Mouse (Mus musculus) frontal cortex, postnatal 36 days (tissue): ENCODE measurements around the gene Iglon5.

Experiments
- DNase-seq, 2 experiments: peaks; one replicate each; pipeline ENCODE4 v3.0.0; 2022; ENCODE audit warnings: low spot score in 2 of 2

Iglon5 gene

DNA sequence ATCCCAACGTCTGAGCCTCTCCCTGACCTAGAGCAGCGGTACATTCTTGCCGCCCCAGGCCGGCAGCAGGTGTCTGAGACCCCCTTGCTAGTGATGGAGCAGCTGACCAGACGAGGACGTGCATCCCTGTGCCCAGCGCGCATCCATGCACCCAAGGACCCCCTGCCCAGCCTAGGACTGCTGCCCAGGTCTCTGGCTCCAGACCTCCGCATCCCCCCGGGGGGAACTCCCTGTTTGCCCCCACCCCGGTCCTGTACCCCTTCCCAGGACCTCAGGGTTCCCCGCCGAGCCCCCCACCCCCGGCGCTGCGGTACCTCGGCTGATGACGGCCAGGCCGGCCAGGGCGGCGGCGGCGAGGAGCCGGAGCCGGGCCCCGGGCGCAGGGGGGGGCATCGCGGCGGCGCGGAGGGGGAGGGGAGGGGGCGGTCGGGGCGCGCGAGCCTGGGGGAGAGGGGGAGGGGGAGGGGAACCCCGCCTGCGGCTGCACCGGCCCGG lies at the start of gene Iglon5:
TSS of gene Iglon5 (minus strand) at position 445 of the 495 bp plus-strand sequence.
- no peak for DNase-seq

DNA sequence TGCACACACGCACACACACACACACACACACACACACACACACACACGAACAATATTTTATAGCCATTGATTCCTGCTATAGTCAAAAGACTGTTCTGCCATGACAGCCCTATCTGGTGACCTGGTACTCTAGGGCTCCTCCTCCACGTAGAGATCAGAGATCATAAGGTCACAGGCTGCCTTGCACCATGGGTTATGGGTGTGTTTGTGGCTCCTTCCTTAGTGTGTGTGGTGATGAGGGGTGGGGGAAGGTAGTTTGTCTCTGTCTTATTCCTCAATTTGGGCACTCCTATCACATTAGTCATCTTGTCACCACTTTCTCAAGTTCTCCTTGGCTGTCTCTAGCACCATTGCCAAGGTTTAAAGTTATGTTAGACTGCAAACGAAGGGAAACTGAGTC lies 48.6 kb upstream of the Iglon5 start:
- no peak for DNase-seq

DNA sequence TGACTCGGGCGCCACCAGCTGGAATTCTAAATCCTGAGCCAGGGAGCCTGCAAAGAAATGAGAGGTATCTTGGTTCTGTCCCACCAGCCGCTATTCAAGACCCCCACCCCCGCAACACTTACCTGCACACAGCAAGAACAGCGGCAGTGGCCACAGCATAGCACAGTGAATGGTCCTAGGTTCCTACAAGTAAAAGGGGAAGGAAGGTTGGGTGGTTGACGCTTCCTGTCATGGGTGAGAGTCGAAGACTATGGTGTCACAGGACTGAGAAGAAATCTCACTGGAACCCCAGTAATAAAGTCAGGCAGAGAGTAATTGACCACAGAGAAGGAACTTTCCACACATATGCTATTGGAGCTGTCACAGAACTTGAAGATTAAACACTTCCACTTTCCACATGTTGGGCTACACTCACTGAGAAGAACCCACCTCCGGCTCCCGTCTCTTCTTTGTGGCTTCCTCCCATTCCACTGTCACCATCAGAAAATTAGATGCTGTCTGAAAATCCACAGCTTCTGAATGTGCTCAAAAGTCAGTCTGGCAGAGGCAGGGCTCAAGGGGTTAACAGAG lies 43.1 kb upstream of the Iglon5 start:
- DNase-seq, result no peak

DNA sequence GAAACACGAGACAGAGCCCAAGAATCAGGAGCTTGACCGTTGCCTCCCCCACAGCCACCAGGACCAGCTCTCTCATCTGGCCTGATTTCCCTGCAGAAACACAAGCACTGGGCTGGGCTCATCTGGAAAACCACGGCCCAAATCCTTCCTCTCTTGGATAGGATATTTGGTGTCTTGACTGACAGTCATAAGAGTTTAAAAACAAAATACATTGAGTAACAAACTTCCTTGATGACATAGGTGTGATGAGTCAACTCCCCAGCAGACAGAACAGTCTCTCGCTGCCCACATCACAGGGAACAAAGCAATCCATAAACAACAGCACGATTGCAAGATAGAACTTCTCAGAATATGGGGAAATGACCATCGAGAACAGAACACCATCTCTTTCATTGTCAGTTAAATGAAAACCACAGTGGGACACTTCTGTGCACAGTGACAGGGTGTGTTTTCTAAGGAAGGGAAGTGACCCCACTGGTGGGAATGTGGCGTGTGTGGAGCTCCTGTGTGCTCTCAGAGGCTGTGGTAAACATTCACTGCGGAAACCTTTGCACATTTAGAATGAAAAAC lies 40.4 kb upstream of the Iglon5 start:
- DNase-seq, result no peak

DNA sequence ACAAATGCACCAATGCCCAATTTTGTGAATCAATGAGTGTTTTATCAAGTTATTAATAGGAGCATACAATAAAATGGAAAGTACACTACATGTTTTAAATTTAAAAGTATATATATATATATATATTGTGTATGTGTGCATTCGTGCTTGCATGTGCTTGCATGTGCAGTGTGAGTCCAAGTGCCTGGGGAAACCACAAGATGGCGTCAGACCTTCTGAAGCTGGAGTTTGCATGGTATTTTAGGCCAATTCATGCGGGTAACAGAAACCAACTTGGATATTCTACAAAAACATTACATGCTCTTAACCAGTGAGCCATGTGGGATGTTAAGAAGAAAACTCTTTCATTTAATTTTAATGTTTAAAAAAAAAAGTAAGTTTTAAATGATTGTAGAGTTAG lies 35.4 kb upstream of the Iglon5 start:
- no peak for DNase-seq

DNA sequence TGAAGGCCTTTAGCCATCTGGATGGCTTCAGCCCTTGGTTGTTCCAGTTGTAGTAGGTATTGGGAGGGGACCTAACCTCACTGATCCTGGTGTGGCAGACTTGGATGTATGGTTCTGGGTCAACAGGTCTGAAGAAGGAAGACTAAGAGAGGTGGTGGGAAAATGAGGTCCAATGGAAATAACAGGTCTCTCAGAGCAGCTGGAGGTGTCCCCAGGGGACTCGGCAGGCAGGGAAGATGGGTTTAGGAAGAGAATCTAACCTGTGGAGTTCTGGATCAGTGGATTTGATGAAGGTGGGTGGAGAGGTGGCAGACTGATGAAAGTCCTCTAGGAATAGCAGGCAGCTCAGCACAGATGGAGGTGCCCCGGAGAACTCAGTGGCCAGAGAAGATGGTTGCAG lies 32.9 kb upstream of the Iglon5 start:
- DNase-seq, result no peak

DNA sequence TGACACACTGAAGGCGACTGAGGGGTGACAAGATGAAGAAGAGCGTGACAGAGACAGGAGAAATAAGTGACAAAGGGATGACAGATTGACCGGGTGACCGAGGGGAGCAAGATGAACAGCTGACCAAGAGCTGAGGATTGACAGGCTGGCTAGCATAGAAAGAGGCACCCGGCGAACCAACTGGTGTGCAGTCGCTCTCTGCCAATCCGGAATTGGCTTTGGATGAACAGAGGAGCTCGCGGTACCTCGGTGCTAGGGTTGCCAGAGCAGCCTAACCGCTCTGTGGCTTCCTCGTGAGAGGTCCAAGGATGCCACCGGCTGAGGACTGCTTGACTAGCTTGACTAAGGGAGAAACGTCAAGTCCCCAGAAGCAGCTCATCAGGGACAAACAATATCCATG lies 28.5 kb upstream of the Iglon5 start:
- no peak for DNase-seq

DNA sequence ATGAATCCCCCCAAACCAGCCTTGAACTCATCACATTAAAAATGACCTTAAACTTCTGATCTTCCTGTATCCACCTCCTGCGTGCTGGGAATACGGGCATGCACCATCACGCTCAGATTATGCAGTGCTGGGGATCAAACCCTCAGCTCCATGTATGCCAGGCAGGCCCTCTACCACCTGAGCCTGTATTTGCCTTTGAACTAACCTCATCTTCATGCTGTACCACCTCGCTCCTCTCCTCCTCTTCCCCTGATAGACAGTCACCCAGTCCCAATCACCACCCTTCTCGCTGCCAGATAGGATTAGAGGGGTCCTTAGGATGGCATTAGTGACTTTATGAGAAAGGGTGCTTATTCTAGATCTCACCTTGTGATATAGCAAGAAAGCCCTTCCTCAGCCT lies 25.2 kb upstream of the Iglon5 start:
- no peak for DNase-seq

DNA sequence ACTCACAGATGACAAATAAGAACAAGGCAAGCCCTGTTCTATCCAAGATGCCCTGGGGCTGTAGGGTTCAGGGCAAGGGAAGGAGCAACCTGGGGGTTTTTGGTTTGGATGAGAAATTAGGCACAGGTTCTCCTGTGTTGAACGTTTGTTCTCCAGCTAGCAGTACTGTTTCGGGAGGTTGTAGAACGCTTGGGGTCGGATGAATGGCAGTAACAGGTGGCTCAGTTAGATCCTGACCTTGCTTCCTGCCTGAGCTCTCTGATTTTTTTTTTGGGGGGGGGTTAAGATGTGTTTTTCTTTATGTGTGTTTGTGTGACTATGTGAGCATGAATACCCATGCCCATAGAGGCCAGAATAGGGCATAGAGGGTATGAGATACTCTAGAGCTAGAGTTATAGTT lies 22.6 kb upstream of the Iglon5 start:
- DNase-seq, result no peak

DNA sequence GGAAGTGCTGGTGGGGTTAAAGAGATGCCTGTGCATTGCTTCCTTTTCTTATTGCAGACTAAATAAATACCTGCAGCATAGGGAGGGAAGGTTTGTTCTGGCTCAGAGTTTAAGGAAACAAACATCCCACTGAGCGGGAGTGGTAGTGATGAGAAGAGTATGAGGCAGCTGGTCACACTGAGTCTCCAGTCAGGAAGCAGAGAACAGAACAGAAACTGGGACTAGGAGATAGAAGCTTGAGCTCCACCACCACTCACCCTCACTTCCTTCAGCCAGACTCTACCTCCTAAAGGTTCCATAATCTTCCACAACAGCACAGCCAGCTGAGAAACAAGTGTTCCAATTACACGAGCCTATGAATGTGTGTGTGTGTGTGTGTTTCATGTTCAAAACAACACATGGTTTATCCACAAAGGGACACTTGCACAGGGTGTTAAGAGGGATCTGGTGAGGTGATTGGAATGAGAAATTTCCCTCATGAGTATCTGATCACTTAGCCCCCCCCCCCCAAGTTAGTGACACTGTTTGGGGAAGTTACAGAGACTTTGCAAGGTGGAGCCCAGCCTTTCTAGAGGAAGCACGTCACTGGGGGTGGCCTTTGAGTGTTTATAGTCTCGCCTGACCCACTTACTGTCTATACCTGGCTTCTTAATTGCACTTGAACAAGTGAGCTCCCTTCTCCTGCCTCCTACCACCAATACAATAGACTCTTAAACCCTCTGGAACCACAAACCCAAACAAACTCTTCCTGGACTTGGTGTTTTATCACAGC lies 22.0 kb upstream of the Iglon5 start:
- no peak for DNase-seq

DNA sequence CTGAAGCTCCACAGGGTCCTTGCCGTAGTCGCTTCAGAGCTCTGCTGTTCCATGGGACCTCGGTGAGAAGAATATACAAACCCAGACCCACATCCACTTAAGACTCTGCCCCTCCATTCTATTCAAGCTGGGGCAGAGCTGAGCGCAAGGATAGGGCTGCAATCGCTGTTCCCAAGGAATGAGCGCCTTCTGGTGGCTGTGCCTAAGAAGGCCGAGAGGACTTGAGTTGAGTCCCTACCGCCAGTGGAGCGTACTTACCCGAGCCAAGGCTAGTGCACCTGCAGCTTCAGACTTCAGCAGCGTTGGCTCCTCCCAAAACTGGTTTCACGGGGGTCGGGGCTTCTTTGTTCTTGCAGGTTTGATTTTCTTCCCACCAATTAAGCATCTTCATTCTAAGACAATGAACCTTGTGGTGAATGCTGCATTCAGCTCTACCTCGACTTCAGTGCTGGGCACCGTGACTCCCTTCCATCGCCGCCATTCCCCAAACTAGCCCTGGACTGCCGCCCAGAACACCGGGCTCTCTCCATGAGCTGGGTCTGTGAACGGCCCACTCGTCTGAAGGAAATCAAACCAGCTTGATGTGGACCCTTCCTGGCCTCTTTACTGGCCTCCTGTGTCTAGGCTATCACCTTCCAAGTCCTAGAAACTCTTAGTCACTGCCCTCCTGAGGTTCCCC lies 5.6 kb upstream of the Iglon5 start:
- peak; percentile 60 to 74 for DNase-seq

DNA sequence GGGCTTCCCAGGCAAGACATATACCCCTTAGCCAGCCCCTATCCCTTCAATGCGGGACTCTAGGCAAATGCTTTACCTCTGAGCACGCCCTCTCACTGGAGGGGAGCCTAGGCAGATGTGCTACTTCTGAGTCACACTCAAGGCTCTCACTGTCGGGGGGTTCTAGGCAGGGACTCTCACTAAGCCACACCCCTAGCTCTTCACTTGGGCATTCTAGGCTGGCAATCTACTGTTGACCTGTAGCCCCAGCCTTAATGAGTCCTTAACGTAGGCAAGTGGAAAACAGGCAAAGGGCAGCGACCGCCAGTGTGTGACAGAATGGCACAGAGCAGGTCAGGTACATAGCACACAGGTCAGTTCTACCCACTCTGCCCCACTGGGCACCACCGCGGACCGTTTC lies 986 bp upstream of the Iglon5 start:
- no peak for DNase-seq

DNA sequence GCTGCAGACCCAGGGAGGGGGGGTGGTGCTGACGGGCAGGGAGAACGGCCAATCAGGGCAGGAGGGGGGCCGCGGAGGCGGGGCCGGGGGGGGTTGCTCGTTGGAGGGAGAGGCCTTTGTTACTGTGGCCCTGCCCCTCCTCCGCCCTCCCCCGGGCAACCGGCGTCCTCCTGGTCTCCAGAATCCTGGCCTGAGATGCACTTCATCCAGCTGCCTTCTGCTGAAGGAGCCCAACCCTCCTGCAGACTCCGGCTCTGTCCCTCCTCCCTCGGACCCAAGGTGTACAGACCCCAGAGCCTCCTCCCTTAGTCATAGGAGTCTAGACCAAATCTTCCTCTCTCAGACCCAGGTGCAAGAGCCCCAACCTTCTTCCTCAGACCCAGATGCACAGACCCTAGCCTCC lies 308 bp upstream of the Iglon5 start:
- peak; percentile 74 to 78 for DNase-seq

DNA sequence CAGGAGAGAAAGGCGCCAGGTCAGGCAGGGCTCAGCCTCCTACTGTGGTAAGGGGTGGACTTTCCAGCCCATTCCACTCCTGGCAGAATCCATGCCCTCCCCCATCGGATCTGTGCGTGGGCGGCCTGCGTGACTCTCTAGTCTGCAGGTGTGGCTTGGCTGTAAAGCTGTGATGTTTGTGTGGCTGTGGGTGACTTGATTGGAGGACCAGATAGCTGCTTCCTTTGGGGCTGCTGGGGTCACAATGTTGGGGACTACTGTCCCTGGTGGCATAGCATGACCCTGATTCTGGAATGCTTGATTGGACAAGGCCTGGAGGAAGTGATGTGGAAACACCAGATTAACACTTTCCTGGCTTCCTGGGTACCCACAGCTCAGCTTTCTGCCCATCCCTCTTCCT lies 1.2 kb downstream of the Iglon5 start:
- peak; percentile 53 to 55 for DNase-seq

DNA sequence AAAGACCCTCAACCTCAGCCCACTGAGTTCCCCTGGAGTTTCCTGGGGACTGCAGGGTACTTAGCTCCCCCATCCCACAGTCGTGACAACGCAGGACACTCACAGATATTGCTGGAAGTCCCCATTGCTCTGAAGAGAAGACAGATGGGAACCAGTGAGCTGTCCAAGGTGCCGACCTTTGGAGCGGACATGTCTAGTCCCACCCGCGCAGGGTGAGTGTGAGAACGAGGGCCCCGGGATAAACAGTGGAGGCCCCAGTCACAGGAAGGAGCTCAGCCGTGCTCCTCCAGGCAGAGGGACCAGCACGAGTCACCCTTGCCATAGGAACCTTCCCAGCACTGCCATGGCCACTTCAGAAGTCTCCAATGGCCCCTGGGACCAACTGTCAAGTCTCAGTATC lies 6.6 kb downstream of the Iglon5 start:
- DNase-seq, result no peak

DNA sequence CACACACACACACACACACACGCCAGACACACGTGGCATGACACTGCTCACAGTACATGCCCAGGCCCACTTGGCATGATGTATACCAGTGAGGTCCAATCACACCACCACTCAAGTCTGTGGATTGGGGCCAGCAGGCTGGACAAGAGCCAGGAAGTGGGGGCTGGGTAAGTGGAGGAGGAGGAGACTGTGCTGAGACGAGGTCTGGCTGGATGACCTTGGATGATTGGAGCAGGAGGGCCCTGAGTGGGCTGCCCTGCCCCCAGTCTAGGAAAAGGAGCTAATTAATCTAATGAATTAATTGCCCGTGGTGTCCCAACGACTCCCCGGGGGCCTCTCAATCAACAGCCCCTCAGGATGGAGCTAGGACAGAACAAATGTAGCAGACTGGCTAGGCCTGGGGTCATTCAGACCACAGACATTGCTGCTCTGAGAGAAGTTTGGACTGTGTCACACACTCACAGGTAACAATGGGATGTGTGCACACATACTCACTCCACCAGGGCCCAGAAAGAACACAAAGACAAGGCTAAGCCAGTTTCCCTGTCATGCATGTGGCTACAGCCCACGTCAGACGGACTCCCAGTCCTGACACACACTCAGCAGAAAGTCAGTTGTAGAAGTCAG lies 7.7 kb downstream of the Iglon5 start:
- no peak for DNase-seq

DNA sequence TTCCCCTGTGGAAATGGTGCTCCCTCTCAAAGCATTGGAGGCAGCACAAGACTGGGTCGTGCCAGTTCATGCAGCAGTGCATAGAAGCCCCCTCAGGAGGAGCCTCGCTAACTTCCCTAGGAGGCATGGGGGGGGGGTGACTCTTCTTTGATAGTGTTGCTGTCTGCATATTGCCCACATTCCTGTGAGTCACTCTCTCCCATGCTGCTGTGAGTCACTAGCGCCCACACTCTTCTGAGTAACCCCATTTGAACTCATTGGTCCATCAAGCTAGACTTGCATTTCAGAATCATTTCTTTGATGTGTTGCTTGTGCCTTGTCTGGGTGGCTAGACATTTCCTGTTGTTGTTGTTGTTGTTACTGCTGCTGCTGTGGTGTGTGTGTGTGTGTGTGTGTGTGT lies 8.7 kb downstream of the Iglon5 start:
- DNase-seq, result peak; percentile 60 to 82

DNA sequence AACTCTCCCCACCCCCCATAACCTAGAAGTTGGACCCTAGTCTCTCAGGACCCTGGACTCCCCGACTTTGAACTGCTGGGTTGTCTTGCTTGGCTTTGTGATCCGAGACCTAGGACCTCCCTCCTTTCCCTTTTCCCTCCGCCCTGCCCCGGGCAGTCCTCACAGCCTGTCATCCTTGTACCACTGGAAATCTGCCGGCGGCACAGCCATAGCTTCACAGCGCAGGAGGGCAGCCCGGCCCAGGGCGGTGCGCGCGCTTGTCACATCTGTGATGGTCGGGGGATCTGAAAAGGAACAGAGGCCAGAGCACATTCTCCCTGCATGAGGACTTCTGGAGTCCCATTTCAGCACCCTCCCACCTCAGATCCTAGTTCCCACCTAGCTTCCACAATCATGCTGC lies 13.5 kb downstream of the Iglon5 start:
- no peak for DNase-seq

DNA sequence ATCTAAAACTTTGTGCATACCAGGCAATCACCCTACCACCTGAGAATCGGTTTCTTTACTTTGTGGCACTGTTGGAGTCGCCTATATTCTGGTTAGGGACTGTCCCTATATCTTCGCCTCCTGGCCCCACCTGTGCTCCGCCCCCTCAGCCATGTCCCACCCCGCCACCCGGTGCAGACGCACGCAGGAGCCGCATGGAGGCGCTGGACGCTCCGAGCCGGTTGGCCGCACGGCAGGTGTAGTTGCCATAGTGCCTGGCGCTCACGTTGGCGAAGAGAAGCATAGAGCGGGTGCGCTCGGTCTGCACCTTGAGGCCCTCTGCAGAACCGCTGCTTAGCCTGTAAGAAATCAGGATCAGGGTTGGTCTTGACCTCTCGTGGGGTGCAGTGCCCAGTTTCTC lies 14.2 kb downstream of the Iglon5 start:
- DNase-seq, result no peak

DNA sequence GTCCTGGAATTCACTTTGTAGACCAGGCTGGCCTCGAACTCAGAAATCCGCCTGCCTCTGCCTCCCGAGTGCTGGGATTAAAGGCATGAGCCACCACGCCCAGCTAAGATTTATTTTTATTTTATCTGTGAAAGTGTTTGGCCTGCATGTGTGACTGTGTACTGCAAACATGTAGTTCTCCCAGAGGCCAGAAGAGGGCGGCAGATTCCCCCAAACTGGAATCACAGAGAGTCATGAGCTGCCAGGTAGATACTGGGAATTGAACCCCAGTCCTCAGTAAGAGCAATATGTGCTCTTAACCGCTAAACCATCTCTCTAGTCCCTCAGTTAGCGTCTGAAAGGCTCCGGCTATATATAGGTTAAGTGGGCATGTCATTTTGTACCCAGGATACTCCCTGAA lies 19.5 kb downstream of the Iglon5 start:
- no peak for DNase-seq

DNA sequence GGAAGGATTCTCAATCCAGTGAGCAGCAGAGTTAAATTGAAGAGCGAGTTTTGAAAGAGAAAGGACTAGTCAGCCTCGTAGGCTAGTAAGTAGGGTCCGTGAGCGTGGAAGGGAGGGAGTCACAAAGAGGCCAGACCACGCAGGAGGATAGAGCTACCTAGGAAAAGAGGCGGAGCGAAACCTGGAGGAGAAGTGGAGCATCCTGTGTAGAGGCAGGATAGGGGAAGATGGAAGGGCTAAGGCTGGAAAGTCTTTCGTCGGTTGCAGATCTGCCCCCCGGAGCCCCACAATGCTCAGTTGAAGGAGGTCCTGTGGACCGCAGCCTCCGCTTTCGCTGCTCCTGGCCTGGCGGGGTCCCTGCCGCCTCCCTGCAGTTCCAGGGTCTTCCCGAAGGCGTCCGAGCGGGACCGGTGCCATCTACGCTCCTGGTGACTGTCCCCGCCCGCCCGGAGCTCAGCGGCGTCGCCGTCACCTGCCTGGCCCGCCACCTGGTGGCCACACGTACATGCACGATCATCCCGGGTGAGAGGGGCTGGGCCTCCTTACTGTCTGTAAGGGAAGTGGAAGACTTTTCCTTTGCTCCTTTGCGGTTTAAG lies 23.7 kb downstream of the Iglon5 start:
- DNase-seq, result peak; percentile 71 to 73
